Mouse (Mus musculus) small intestine, adult 2 months (tissue): ENCODE measurements around the gene Pou2f2. TPM values are rescaled to one million over a fixed set of nuclear protein-coding genes. Genes with fewer than 3 reads are reported as not detected.

Experiments
- H3K27ac ChIP-seq: fragments of 200-500 bp; 2 replicates; pipeline ENCODE4 v1.5.1; 2012; ENCODE audit warnings: low read depth, low read length, control low read depth, inconsistent platforms; ENCODE audit not compliant: insufficient read depth
- H3K27me3 ChIP-seq: fragments of 200-500 bp; 2 replicates; pipeline ENCODE4 v1.6.1; 2012; ENCODE audit warnings: mild to moderate bottlenecking, moderate library complexity, low read length, inconsistent platforms; ENCODE audit not compliant: control insufficient read depth, insufficient read depth
- H3K36me3 ChIP-seq: fragments of 200-500 bp; 2 replicates; pipeline ENCODE4 v1.6.1; 2012; ENCODE audit warnings: mild to moderate bottlenecking, low read length, control low read depth, inconsistent platforms; ENCODE audit not compliant: control insufficient read depth, insufficient read depth
- H3K4me1 ChIP-seq: fragments of 200-500 bp; 2 replicates; pipeline ENCODE4 v1.6.1; 2012; ENCODE audit warnings: low read length, inconsistent platforms, mixed read lengths; ENCODE audit not compliant: control insufficient read depth, insufficient read depth, insufficient read length
- H3K4me3 ChIP-seq: fragments of 200-500 bp; 2 replicates; pipeline ENCODE4 v1.5.1; 2012; ENCODE audit warnings: low read depth, mild to moderate bottlenecking, control low read depth, inconsistent platforms, low read length, moderate library complexity
- CTCF ChIP-seq: fragments of 200-500 bp; IDR thresholded peaks from 2 replicates; pipeline ENCODE4 v1.5.1; 2012; ENCODE audit warnings: low read depth, mild to moderate bottlenecking, control low read depth, inconsistent platforms, low read length, moderate library complexity, mixed read lengths; ENCODE audit not compliant: insufficient replicate concordance, insufficient read length; ENCODE audit errors: extremely low read depth
- POLR2A ChIP-seq: fragments of 200-500 bp; IDR thresholded peaks from 2 replicates; pipeline ENCODE4 v1.6.1; 2012; ENCODE audit warnings: low read depth, mild to moderate bottlenecking, control low read depth, inconsistent platforms, low read length, moderate library complexity
- WGBS: fragments of 180-500 bp; shearing (Covaris S2); methylation state at CpG from one replicate; pipeline ENCODE4 v1.1.7; 2018; 5-methylcytosine and 5-hydroxymethylcytosine counted together
- polyA plus RNA-seq: library from polyadenylated mRNA; depleted of rRNA; stranded (reverse); fragments of >200 nt; gene quantifications from 2 replicates; pipeline ENCODE4 v1.2.3, GENCODE M21; 2012

Gene Pou2f2
- polyA plus RNA-seq, 1 experiment: 6.9 TPM

DNA sequence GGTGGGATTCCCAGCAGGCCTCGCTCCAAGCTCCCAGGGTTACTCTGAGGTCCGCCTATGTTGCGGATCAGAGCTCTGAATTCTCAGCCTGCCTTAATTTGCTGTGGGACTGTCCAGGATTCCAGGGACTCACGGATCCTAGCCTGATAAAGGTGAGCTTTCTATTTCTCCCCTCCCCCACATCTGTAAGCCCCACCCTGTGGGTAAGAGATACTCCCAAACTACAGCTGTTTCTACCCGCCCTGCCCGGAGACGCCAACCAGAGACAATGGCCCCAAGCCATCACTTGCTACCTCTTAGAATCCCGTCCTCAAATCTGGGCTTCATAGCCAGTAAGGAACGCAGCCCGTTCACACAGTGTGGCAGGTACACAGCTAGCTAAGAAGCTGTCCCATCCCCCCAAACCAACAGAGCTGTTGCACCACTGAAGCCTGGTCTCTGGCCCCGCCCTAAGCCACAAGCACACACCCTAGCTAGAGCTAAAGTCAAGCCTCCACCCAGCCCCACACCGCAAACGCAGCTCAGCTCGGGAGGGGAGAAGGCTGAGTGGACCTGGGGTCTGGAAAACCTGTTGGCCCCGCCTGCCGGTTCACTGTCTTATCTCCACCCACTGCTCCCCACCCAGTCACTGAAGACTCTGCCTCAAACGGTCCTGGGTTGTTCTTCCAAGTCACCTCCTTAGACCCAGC lies 23.9 kb downstream of the Pou2f2 start:
- Histone ChIP-seq H3K36me3 (no peaks in the 10 kb centered on the region), H3K27ac (no peak overlapping the region), H3K4me1 (peaks cover 26% of the 10 kb centered on the region), H3K27me3 (peaks cover 11% of the 10 kb centered on the region), H3K4me3 (peak overlapping the region; percentile 14; the same call in 1 of the 2 replicates)
- TF ChIP-seq POLR2A (no peak), CTCF (no peak)
- 9% methylated on average over 17 of the region's 17 CpGs for WGBS

DNA sequence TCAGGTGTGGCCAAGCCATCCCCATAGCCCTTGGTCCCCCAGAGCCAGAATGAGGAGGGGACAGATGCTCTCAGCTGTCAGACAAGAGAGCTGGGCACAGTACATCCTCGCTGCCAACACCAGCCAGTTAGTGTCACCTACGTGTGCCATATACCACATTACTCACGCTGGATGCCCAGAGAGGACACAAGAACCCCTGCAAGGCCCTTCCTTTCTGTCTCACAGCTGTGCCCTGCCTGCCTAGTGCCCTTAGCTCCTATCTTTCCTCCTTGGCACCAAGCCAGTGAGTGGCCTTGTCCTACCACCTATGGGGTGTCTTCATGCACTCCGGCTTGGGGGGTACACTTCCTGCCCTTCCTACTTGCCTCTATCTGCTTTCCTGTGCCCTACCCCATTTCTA lies 24.9 kb downstream of the Pou2f2 start:
- WGBS: 31% methylated on average over 4 of the region's 4 CpGs
- H3K4me3 ChIP-seq: no peak overlapping the region

DNA sequence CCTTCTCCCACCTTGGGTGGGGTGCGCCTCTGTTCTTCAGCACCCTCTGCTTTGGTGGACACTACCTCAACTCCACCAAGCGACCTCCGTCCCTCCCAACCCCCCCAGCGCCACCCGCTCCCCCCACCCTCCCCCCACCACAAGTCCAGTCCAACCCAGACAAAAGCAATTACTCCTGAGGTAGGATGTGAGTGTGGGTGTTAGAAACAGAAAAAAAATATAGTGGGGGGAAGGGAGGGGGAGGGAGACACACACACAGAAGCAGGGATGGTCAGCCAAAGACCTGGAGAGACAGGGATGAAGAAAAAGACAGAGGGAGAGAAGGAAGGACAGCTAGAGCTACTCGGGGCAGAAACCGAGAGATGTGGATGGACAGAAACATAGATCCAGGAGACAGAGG lies 25.7 kb downstream of the Pou2f2 start:
- Histone ChIP-seq H3K27ac (no peak overlapping the region), H3K4me1 (peaks cover 26% of the 10 kb centered on the region), H3K4me3 (no peak overlapping the region), H3K27me3 (peaks cover 18% of the 10 kb centered on the region), H3K36me3 (no peaks in the 10 kb centered on the region)
- WGBS: 31% methylated on average over 7 of the region's 7 CpGs
- TF ChIP-seq POLR2A (no peak; the same call in 1 of the 2 replicates), CTCF (no peak)

More for the DNA sequence above, 24.9 kb downstream of the Pou2f2 start:
- Histone ChIP-seq H3K36me3 (no peaks in the 10 kb centered on the region), H3K27ac (no peak overlapping the region), H3K4me1 (peaks cover 26% of the 10 kb centered on the region), H3K27me3 (peaks cover 17% of the 10 kb centered on the region)
- TF ChIP-seq CTCF (no peak), POLR2A (no peak)

DNA sequence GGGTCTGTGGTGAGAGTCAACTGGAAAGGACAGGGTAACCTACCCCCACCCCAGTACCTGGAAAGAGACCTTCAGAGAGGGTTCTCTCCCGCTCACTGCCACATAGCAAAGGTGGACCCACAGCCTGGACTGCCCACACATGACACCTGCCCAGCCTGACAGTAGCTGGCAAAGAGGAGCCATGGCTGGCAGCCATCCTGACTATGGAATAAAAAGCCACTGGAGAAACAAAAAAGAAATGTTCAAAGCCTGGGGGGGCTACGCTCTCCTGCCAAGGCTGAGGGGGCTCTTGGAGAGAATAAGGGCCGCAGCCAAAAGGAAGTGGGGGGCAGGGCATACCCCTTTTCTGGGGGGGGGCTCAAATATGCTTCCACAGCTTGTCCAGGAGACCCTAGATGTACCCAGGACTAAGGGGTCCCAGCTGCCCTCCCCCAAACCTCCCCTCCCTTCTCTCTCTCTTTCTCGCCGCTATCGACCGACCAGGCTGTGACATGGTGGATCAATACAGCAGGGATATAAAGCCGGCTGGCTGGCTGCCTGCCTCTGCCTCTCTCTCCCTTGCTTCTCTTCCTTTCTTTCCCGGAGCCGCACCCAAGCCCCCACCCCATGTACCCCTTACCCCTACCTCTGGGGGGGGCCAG lies 27.5 kb downstream of the Pou2f2 start:
- no peaks in the 10 kb centered on the region for H3K36me3 ChIP-seq
- no peak overlapping the region for H3K27ac ChIP-seq

DNA sequence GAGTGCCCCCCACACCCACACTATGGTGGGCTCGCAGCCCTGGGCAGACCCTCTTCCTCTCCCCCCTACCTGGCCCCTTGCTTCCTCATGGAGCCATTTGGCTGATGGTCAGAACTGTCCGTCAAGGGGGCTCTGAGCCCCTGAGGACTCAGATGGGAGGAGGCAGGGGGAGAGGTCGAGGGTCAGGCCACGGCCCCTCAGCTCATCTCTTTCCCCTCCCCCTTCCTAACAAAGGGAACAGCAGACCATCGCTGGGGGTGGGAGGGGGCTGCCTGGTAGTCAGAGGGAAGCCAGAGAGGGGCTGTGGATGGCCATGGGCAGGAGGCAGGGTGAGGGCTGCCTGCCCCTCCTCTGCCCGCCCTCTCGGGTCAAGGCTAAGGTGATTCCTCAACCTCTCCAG lies 28.5 kb downstream of the Pou2f2 start:
- peaks cover 18% of the 10 kb centered on the region for H3K27me3 ChIP-seq
- H3K4me3 ChIP-seq: no peak overlapping the region
- no peak overlapping the region for H3K27ac ChIP-seq
- TF ChIP-seq CTCF: no peak
- TF ChIP-seq POLR2A: no peak
- WGBS: 6% methylated on average over 7 of the region's 7 CpGs
- H3K36me3 ChIP-seq: no peaks in the 10 kb centered on the region
- H3K4me1 ChIP-seq: peaks cover 25% of the 10 kb centered on the region

More for the DNA sequence above, 27.5 kb downstream of the Pou2f2 start:
- H3K4me3 ChIP-seq: no peak overlapping the region
- peaks cover 26% of the 10 kb centered on the region for H3K4me1 ChIP-seq
- TF ChIP-seq POLR2A (no peak), CTCF (no peak)
- 27% methylated on average over 10 of the region's 10 CpGs for WGBS
- H3K27me3 ChIP-seq: peaks cover 18% of the 10 kb centered on the region

DNA sequence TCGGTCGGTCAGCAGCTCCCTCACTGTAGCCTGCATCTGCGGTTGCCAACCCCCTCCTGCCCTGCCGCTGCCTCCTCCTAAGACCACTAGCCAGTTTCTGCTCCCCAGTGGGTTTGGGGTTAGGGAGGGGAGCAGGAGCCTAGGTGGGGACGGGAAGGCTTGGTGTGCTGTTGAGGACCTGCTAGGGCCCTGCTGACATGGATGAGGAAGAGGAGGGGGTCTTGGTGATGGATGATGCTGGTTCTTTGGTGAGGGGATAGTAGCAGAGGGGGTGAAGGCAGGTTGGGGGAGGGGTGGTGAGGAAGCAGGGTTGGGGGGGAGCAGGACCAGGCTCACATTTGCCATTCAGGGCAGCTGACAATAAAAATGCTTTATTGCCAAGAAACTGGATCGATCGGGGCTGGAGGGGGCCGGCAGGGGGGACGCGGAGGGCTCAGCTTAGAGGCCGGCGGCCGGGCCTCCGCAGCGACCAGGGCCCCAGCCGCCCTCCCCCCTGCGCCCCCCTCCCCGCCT lies 29.3 kb downstream of the Pou2f2 start:
- 2% methylated on average over 11 of the region's 18 CpGs for WGBS
- H3K4me1 ChIP-seq: peaks cover 17% of the 10 kb centered on the region
- H3K27ac ChIP-seq: no peak overlapping the region
- TF ChIP-seq POLR2A (no peak), CTCF (no peak)
- no peaks in the 10 kb centered on the region for H3K36me3 ChIP-seq
- peaks cover 18% of the 10 kb centered on the region for H3K27me3 ChIP-seq
- no peak overlapping the region for H3K4me3 ChIP-seq

DNA sequence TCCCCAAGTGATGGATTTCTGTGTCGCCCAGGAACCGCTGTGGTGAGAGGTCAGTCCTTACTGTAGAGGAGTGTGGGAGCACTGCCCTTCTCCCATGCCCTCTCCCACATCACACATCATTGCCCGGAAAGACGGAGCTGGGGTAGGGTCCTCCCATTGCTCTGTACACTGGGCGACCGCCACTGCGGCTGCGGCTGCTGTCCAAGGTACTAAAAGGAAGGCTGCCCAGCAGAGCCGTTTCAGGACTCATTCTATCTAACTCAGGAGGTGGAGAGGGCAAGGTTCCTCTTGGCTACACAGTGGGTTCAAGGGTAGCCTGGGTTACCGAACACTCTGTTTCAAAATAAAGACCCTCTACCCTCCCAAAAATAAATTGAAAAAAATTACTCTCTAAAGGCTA lies 33.6 kb downstream of the Pou2f2 start:
- WGBS: 13% methylated on average over 10 of the region's 10 CpGs
- no peaks in the 10 kb centered on the region for H3K36me3 ChIP-seq
- H3K4me3 ChIP-seq: no peak overlapping the region
- H3K27me3 ChIP-seq: peaks cover 10% of the 10 kb centered on the region
- TF ChIP-seq POLR2A: no peak
- no peak for TF ChIP-seq CTCF
- H3K27ac ChIP-seq: no peak overlapping the region
- H3K4me1 ChIP-seq: no peaks in the 10 kb centered on the region
